Mouse (Mus musculus) megakaryocyte progenitor cell, adult 5-6 weeks (primary cell): Measurements from ENCODE around the gene Ear2. TPM values are rescaled to one million over a fixed set of nuclear protein-coding genes. Genes with fewer than 3 reads are reported as not detected.
"Not testable (repeated sequence)": the region's sequence is repeated elsewhere in the genome, so short reads cannot be mapped to it uniquely, and the experiment has no call there.

ENCODE experiments used
- ATAC-seq: replicated peaks from 2 replicates; pipeline ENCODE4 v1.8.0; 2016; ENCODE audit warnings: mild to moderate bottlenecking, moderate TSS enrichment, inconsistent platforms; ENCODE audit not compliant: poor library complexity
- total RNA-seq, 2 experiments: library from RNA; stranded (forward) in 1 of 2; stranded (reverse) in 1 of 2; fragments of 157-497, 149-512 nt in 1 of 2; fragments of 200-1000 nt in 1 of 2; gene quantifications; 2 replicates each; pipeline versions ENCODE4 v1.2.3 to v1.2.4; 2015 to 2017

Ear2 gene
- total RNA-seq (2015) (8.2 and 25.7 TPM in 2 replicates), total RNA-seq (2017) (11.1 and 20.4 TPM in 2 replicates)

DNA sequence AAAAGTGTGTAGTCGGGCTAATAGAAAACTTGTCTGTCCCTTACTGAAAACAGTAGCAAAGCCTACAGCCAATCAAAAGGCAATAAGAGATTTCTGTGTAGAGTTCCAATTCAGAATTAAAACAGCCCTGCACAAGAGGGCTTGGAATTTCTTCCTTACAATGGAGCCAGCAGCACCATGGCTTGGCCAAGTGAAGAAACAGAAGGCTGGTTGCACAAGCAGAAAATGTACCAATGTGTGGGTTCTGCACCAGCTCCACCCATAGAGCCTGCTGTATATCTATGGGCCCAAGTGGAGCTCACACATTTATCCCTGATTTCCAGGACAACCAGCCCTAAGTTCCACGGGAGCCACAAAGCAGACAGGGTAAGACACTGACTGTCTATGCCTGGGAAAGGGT, at the start of gene Ear2:
Gene Ear2, plus strand, starts transcription at position 301 of the 400 bp plus-strand sequence.
- ATAC-seq, result not testable (repeated sequence)

DNA sequence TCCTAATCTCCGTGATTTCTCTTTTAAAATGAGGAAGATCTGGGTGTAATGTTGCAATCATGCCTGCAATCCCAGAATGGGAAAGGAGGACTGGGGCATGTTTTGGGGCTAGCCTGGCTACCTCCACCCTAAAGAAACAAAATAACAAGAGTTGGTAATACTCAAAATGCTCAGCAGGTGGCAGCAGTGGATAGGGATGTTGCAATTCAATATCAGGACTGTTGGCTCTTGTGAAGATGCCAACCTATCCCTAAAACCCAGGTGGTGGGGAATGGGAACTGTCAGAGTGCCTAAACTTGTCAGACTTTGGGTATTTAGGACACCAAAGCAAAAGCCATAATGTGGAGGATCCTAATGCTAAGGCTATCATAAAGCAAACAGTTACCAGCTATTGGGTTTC, 34.6 kb upstream of the Ear2 start:
- ATAC-seq, result peak; percentile 96

DNA sequence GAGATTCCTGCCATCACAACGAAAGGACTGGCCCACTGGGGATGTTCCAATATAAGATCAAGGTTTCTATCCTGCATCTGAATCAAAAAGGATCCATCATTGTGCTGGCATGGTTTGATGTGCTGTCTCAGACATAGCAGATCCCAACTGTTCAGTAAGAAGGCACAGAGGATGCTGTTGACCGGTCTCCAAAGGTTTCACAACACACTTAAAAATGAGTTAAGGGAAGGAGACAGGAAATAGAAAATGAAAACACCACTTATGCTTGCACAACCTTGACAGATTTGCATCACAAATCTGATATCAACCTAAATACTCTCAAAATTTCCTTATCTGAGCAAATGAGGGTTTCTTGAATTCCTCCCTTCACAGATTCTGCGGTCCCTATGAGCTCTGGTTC, 31.9 kb upstream of the Ear2 start:
- peak; percentile 62 for ATAC-seq

DNA sequence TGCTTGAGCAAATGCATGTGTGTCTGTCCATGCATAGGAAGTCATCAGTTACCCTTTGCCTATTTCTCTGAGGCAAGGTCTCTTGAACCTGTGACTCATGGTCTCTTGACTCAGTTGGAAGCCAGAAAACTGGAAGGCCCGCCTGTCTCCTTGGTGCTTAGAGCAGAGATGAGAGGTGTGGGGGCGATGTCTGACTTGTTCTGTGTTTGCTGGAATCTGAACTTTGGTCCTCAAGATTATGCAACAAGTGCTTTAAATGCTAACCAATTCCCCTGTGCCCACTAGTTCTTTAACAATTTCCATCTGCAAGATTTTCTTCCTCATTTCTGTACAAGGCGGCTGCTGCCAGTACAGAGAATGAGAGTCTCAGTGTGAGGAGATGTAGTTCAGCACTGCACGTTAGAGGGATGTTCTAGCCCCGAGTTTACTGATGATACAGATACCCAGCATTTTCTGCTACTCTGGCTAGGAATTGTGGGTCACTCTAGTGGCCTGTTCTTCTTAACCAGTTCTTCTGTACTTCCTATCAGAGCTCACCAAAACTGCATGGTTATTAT, 24.6 kb upstream of the Ear2 start:
- ATAC-seq, result peak; percentile 63

GRCm38 (mm10) chr14:44086588-44086987, 15.9 kb upstream of the Ear2 start:
- peak; percentile 57 for ATAC-seq

- ATAC-seq, result not testable (repeated sequence)
These were observed 14.9 kb upstream of the Ear2 start for GRCm38 (mm10) chr14:44087535-44087934.

DNA sequence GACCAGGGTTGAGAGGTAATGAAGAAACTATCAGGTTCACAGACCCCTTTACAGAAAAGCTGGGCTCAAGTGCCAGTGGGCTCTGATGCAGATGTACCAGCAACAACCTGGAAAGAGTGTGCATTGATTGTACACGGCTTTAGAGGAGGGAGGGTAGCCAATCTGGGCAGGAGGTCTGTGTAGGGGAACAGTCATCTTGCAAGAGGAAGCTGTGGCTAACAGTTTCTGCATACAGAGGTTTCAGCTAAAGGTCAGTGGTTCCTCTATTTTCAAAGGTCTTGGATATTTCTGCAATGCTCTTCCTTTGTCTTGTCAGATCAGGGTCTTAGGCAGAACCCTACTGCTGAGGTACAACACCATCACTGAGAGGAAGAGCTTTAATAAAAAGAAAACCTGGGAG, 10.9 kb upstream of the Ear2 start:
- peak; percentile 97 for ATAC-seq

- ATAC-seq, result not testable (repeated sequence)
These were observed 8.0 kb upstream of the Ear2 start for GRCm38 (mm10) chr14:44094445-44094844.

GRCm38 (mm10) chr14:44100030-44100429, 2.4 kb upstream of the Ear2 start:
- ATAC-seq, result peak; percentile 88

DNA sequence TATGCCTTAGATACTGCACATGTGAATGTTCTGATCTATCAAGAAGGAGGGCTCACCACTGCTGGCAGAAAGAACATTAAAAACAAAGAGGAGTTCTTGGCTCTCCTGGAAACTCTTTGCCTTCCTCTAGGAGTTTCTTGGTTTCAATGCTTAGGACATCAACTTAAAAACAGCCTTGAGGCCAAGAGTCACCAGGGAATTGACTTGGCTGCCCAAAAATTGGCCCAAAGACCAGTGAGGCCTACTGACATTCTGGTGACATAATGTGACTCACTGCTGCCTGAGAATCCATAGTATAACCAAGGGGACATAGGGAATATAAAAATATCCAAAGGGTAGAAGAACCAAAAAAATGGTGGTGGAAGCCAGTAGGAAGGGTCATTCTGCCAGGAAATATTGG, 8.5 kb downstream of the Ear2 start:
- no peak for ATAC-seq

GRCm38 (mm10) chr14:44123551-44123950, 21.1 kb downstream of the Ear2 start, which contains the start of gene Gm3327:
TSS of gene Gm3327 (plus strand) at chr14:44123851.
- ATAC-seq, result not testable (repeated sequence)

Other genes starting within 250 kb of the Ear2 start
- 13.2 and 15.2 TPM in 2 replicates for gene Ear1, start 227.1 kb upstream of the Ear2 start, total RNA-seq (2015)
- gene Ear1, start 227.1 kb upstream of the Ear2 start, total RNA-seq (2017), result 10.0 and 21.5 TPM in 2 replicates
- not detected in 2 replicates for gene Ear10, start 179.1 kb upstream of the Ear2 start, total RNA-seq (2015)
- not detected in 2 replicates for gene Ear10, start 179.1 kb upstream of the Ear2 start, total RNA-seq (2017)
- gene Gm8113, start 177.3 kb upstream of the Ear2 start, total RNA-seq (2015), result 6.4 and 7.1 TPM in 2 replicates
- gene Gm8113, start 177.3 kb upstream of the Ear2 start, total RNA-seq (2017), result 4.0 and 5.6 TPM in 2 replicates
- not detected in 2 replicates for gene Ang5, start 145.6 kb upstream of the Ear2 start, total RNA-seq (2015)
- not detected in 2 replicates for gene Ang5, start 145.6 kb upstream of the Ear2 start, total RNA-seq (2017)
- not detected in 2 replicates for gene Ang6, start 100.4 kb upstream of the Ear2 start, total RNA-seq (2015)
- not detected in 2 replicates for gene Ang6, start 100.4 kb upstream of the Ear2 start, total RNA-seq (2017)
- gene Gm3327, start 21.2 kb downstream of the Ear2 start, total RNA-seq (2015), result not detected in 2 replicates
- not detected in 2 replicates for gene Gm3327, start 21.2 kb downstream of the Ear2 start, total RNA-seq (2017)
- gene Gm8212, start 95.0 kb downstream of the Ear2 start, total RNA-seq (2015), result not detected in 2 replicates
- not detected in 2 replicates for gene Gm8212, start 95.0 kb downstream of the Ear2 start, total RNA-seq (2017)
- gene 4930503E14Rik, start 110.6 kb downstream of the Ear2 start, total RNA-seq (2015), result not detected in 2 replicates
- gene 4930503E14Rik, start 110.6 kb downstream of the Ear2 start, total RNA-seq (2017), result not detected in 2 replicates
- not detected in 2 replicates for gene Gm8220, start 182.9 kb downstream of the Ear2 start, total RNA-seq (2015)
- not detected in 2 replicates for gene Gm8220, start 182.9 kb downstream of the Ear2 start, total RNA-seq (2017)
- not detected in 2 replicates for gene Gm5930, start 235.9 kb downstream of the Ear2 start, total RNA-seq (2015)
- not detected in 2 replicates for gene Gm5930, start 235.9 kb downstream of the Ear2 start, total RNA-seq (2017)